Mouse (Mus musculus) left cerebral cortex, adult 2 months (tissue): Measurements from ENCODE around the gene Osbp. TPM values are rescaled to one million over a fixed set of nuclear protein-coding genes. Genes with fewer than 3 reads are reported as not detected.

Experiments used
- DNase-seq, 2 experiments: peaks; one replicate each; pipeline ENCODE4 v3.0.0; 2021 to 2022; ENCODE audit warnings: low spot score in 2 of 2, mixed read lengths in 1 of 2; ENCODE audit errors: extremely low spot score in 1 of 2
- H3K27ac ChIP-seq: fragments of 200-600 bp; 2 replicates; pipeline ENCODE4 v1.8.1; 2022
- H3K4me3 ChIP-seq: fragments of 200-600 bp; 2 replicates; pipeline ENCODE4 v1.8.1; 2022
- CTCF ChIP-seq: fragments of 200-600 bp; IDR thresholded peaks from 2 replicates; pipeline ENCODE4 v1.8.1; 2022; ENCODE audit warnings: antibody characterized with exemption, mild to moderate bottlenecking, moderate library complexity
- intact Hi-C: fragments of 180-260 bp; cut with DNase I; formaldehyde crosslinking; loops from one replicate; pipeline ENCODE4 v1.15.1; 2025
- total RNA-seq, 2 experiments: library from RNA; stranded (reverse); gene quantifications; 2 replicates each; pipeline ENCODE4 v1.2.3; 2021

Osbp gene
- total RNA-seq, 2 experiments from 2014 or later: 55.6 to 57.0 TPM

- intact Hi-C loops: no loop called here
- Histone ChIP-seq H3K27ac (no peak overlapping the region), H3K4me3 (no peak overlapping the region)
- no peak for DNase-seq
- TF ChIP-seq CTCF: no peak
Measured at GRCm38 (mm10) chr19:11992034-11992433, 26.3 kb downstream of the Osbp start.

GRCm38 (mm10) chr19:11992441-11993029 is 26.8 kb downstream of the Osbp start:
- DNase-seq: no peak
- intact Hi-C loops: no loop called here
- H3K4me3 ChIP-seq: no peak overlapping the region
- H3K27ac ChIP-seq: no peak overlapping the region
- TF ChIP-seq CTCF: no peak

GRCm38 (mm10) chr19:11994703-11995431 is 29.1 kb downstream of the Osbp start:
- no peak for DNase-seq
- intact Hi-C loops: no loop called here
- TF ChIP-seq CTCF: no peak
- Histone ChIP-seq H3K27ac (0 out of 2 replicates have a peak overlapping the region, but pooled peaks have one; percentile 9), H3K4me3 (no peak overlapping the region)

GRCm38 (mm10) chr19:11995722-11996448 is 30.1 kb downstream of the Osbp start:
- intact Hi-C loops: no loop called here
- no peak overlapping the region for H3K27ac ChIP-seq
- DNase-seq: no peak
- no peak for TF ChIP-seq CTCF
- no peak overlapping the region for H3K4me3 ChIP-seq

- Histone ChIP-seq H3K4me3 (no peak overlapping the region), H3K27ac (no peak overlapping the region)
- no peak for DNase-seq
- intact Hi-C loops: no loop called here
- no peak for TF ChIP-seq CTCF
Measured at GRCm38 (mm10) chr19:12001686-12002085, 35.9 kb downstream of the Osbp start.

GRCm38 (mm10) chr19:12002125-12002524 is 36.4 kb downstream of the Osbp start:
- peak; percentile 61 for DNase-seq
- H3K27ac ChIP-seq: no peak overlapping the region
- no peak for TF ChIP-seq CTCF
- H3K4me3 ChIP-seq: no peak overlapping the region
- intact Hi-C loops: no loop called here

GRCm38 (mm10) chr19:12002791-12003190 is 37.0 kb downstream of the Osbp start:
- H3K4me3 ChIP-seq: 0 out of 2 replicates have a peak overlapping the region, but pooled peaks have one; percentile 17
- intact Hi-C loops: no loop called here
- TF ChIP-seq CTCF: no peak
- no peak for DNase-seq
- H3K27ac ChIP-seq: no peak overlapping the region

GRCm38 (mm10) chr19:12003568-12003967 is 37.8 kb downstream of the Osbp start:
- no peak for TF ChIP-seq CTCF
- intact Hi-C loops: no loop called here
- no peak for DNase-seq
- Histone ChIP-seq H3K4me3 (no peak overlapping the region), H3K27ac (no peak overlapping the region)

GRCm38 (mm10) chr19:12004216-12005008 is 38.7 kb downstream of the Osbp start:
- peak overlapping the region; percentile 57 for H3K4me3 ChIP-seq
- peak overlapping the region; percentile 91 for H3K27ac ChIP-seq
- no peak for TF ChIP-seq CTCF
- DNase-seq: no peak
- intact Hi-C loops: loop anchor here (5.0 kb wide), 3 partner anchors 37 to 498 kb away; partner anchors contain the start of genes Dtx4 and Osbp

GRCm38 (mm10) chr19:12005376-12006360 is 39.9 kb downstream of the Osbp start:
- intact Hi-C loops: loop anchor here (2.0 to 5.0 kb wide), 4 partner anchors 38 to 497 kb away; partner anchors contain the start of genes Dtx4 and Osbp

More at GRCm38 (mm10) chr19:12005376-12006360, 39.9 kb downstream of the Osbp start:
- TF ChIP-seq CTCF: no peak
- peak overlapping the region; percentile 57 for H3K4me3 ChIP-seq
- peak; percentile 89 to 90 for DNase-seq
- H3K27ac ChIP-seq: peak overlapping the region; percentile 91
